In genomic region chr14:77529201-77529600, GRCm38 (mm10) we compare ENCODE assay signal across 26 mouse cellular contexts.
DNase-seq lines count a peak whose midpoint lies in the region; ATAC-seq and TF ChIP-seq lines count a peak whose summit lies in the region.
"Had no signal": no experiment of that assay in that cellular context is flagged by ENCODE, and none has a peak within 500 bp of the region (broad histone marks: within the 10 kb centered on the region; RNA-seq: fewer than 3 reads in every experiment).

No protein-coding gene starts in this region.

- DNase-seq in frontal cortex, adult 2 months (ENCODE audit: extremely low spot score in 1 of 2, low spot score in 1 of 2): no peak
- DNase-seq in layer of hippocampus, adult 2 months (ENCODE audit: low spot score in 2 of 2): no peak
- no peak for DNase-seq in layer of hippocampus, adult 9-11 months
- peak; percentile 59 for DNase-seq in brain, adult 2 months (ENCODE audit: low read depth, low spot score)
- DNase-seq in retina, postnatal 1 day: peak; percentile 76
- no peak for DNase-seq in adrenal gland, adult (ENCODE audit: inconsistent age in 2 of 2, low spot score in 1 of 2)
- DNase-seq: adrenal gland, adult 2 months; cerebellum, adult 11 months; cerebellum, postnatal 25 days; forebrain, postnatal 0 days; gastrocnemius, postnatal 14 days; heart, postnatal 36 days; kidney, adult 8-10 months; kidney, postnatal 10 days; liver, postnatal 0 days; lung, postnatal 36 days; right cerebral cortex, postnatal 14 days had no signal

- no peak for TF ChIP-seq CTCF in layer of hippocampus, adult 2 months (conservative IDR thresholded peaks at IDR 0.05)

- ATAC-seq in frontal cortex, adult (ENCODE audit: low TSS enrichment): peak; percentile 47; the same call in 1 of the 2 replicates
- ATAC-seq: forebrain, postnatal 0 days; intestine, embryonic 15.5 days; liver, embryonic 12.5 days; liver, postnatal 0 days; midbrain, embryonic 15.5 days had no signal

- no peak overlapping the region for H3K4me3 ChIP-seq in layer of hippocampus, adult 2 months
- H3K4me3 ChIP-seq: embryonic facial prominence, embryonic 10.5 days; embryonic facial prominence, embryonic 15.5 days; forebrain, embryonic 12.5 days; intestine, embryonic 15.5 days; liver, embryonic 12.5 days; megakaryocyte, embryonic 14.5 days; midbrain, embryonic 15.5 days had no signal

- H3K27ac ChIP-seq in layer of hippocampus, adult 2 months: peak overlapping the region; percentile 29; the same call in 1 of the 2 replicates
- H3K27ac ChIP-seq: embryonic facial prominence, embryonic 10.5 days; embryonic facial prominence, embryonic 15.5 days; forebrain, embryonic 12.5 days; hindbrain, embryonic 14.5 days; intestine, embryonic 15.5 days; liver, embryonic 12.5 days; midbrain, embryonic 15.5 days had no signal

Comparison
In these comparisons a context has a peak if more than half of its experiments do, and no peak if none do; other contexts are left out.
1. DNase-seq: peak in brain, adult 2 months (single experiment) and retina, postnatal 1 day (single experiment); none in frontal cortex, adult 2 months (0 of 2), layer of hippocampus, adult 2 months (0 of 2), layer of hippocampus, adult 9-11 months (single experiment) and adrenal gland, adult (0 of 2).